Mouse (Mus musculus) adrenal gland, postnatal 25 days (tissue): ENCODE measurements at regions not wholly inside any gene's neighbourhood (a gene's known extent, or its start where the extent isn't known, plus 50 kb on each side); places are given as distances from the start of the nearest gene placed in this dataset.
"Not testable (repeated sequence)": the region's sequence is repeated elsewhere in the genome, so short reads cannot be mapped to it uniquely, and the experiment has no call there.

Experiments used
- DNase-seq: peaks from one replicate; pipeline ENCODE4 v3.0.0; 2021; ENCODE audit warnings: mixed read lengths

GRCm38 (mm10) chr5:52010426-52010825 lies 179.9 kb downstream of the Dhx15 start:
- DNase-seq: no peak

DNA sequence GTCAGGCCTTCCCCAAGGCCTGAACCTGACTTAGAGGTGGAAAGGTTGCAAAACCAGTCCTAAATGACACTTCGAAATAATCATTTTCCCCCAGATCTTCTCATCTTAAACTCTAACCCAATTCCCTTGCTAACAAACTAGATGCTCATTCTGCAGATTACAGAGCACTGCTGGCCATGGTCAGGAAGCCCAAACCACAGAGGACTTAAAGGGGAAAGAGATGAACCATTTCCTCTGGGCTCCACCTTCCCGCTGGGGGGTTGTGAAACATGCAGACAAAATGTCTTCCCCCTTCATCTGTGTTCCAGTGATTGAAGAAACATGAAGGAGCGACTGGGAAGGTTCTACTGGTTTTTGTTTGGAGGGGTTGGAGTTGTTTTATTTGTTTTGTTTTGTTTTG lies 181.4 kb downstream of the Dhx15 start:
- no peak for DNase-seq

GRCm38 (mm10) chr5:52006843-52007242 lies 183.5 kb downstream of the Dhx15 start:
- no peak for DNase-seq

GRCm38 (mm10) chr5:51990847-51991610 lies 199.3 kb downstream of the Dhx15 start:
- DNase-seq: no peak

GRCm38 (mm10) chr5:51989396-51989795 lies 200.9 kb downstream of the Dhx15 start:
- DNase-seq: no peak

DNA sequence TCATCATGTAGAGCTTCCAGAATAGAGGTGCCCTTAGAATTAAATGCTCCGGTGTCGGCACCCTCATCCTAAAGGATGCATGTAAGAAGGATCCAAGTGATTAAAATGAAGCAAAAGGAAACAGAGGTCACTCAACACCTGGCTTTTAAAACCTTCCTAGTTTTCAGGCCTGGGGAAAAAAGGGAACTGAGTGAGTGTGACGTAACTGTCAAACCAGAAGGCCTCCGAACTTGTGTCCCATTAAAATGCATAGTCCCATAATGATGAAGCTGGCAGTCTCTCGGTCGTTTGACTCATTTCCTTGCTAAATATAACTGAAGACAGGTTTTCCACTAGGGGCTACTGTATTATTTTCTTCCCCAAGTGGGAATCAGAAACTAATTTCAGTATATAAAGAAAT lies 201.4 kb downstream of the Dhx15 start:
- DNase-seq: no peak

GRCm38 (mm10) chr5:51984966-51985365 lies 205.3 kb downstream of the Dhx15 start:
- DNase-seq: no peak

DNA sequence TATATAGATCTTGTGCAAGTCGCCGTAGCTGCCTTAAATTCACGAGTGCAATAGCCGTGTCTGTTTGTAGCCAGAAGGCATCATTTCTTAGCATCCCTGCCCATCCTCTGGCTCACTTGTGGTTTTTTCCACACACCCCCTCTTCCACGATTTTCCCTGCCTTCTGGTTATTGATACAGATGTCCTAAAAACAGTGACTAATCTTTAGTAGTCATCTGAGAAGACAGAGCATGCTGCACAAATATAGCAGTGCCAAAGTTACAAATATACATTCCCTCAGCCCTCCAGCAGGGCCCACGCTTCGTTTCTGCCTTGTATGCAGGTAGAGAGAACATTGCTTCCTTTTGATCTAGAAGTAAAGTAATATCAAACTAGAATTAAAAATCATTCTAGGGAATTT lies 207.5 kb downstream of the Dhx15 start:
- no peak for DNase-seq

DNA sequence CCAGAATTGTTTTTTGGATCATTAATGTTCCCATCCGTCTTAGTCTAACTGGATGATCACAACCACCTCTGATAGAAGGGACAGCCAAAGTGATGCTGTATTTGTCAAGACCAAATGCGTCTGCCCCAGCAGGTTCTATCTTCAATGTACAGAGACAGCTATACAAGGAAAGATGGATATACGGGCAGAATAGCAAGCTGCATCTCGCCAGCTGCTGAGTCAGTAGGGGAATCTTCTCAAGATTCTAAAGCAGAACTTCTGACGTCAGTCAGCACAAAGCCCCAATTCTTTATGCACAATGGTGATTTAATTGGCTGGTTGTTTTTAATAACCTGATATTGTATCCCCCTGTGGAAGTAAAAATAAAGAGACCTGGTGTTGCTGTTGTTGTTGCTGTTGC lies 209.4 kb downstream of the Dhx15 start:
- no peak for DNase-seq

- no peak for DNase-seq
Observed at GRCm38 (mm10) chr5:51952499-51952898, 237.8 kb downstream of the Dhx15 start.

- no peak for DNase-seq
Observed at GRCm38 (mm10) chr5:51949996-51950395, 240.3 kb downstream of the Dhx15 start.

GRCm38 (mm10) chr5:51946062-51946461 lies 244.3 kb downstream of the Dhx15 start:
- no peak for DNase-seq

- not testable (repeated sequence) for DNase-seq
Observed at GRCm38 (mm10) chr5:51941925-51942291, 248.4 kb downstream of the Dhx15 start.

DNA sequence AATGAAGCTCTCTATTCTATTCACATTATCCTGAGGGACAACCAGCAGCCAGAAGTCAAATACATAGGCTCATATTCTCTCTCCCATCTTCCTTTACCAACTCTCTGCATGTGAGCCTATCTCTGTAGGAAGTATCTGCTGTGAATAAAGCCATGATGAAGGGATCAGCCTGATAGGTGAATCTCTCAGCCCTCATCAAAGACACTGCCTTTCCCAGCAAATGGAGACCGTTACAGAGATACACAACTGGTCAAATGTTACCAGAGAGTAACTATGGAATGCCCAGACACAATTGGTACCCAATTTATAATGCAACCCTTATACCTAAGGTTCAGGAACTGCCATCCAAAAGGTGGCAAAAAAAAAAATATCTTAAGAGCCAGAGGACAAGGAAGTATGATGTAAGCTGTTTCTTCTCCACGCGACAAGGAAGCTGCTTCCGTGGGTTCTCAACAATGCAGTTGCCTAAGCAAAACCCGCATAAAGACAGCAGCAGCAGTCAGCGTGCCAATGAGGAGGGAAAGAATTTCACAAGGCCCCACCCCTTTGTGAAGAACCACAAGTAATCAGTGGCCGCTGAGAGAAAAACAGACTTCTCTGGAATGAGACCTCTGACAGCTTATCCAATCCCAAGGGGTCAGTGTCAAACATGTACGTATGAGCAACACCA lies 248.9 kb downstream of the Dhx15 start:
- DNase-seq: no peak

GRCm38 (mm10) chr5:51938845-51939244 lies 251.5 kb downstream of the Dhx15 start:
- no peak for DNase-seq

GRCm38 (mm10) chr5:51937320-51937719 lies 253.0 kb downstream of the Dhx15 start:
- DNase-seq: no peak

- DNase-seq: no peak
Observed at GRCm38 (mm10) chr5:51935391-51936354, 254.6 kb downstream of the Dhx15 start.

DNA sequence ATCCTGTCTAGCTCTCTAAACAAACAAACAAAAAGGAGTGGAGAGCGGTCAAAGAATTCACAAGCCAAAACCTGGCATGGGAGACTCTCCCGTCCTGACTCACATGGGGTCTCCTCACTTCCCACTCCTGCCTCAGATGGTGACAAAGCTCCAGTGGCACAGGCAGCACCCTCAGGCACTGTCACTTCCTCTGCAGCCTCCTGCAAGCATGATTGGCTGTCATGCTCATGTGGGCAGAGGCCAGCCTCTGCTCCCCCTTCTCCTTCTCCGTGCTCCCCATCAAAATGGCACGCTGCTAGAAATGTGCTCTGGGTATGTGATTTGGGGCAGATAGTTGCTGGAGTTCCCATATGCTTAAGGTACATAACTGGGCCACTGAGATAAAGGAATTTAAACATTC lies 255.4 kb downstream of the Dhx15 start:
- no peak for DNase-seq

DNA sequence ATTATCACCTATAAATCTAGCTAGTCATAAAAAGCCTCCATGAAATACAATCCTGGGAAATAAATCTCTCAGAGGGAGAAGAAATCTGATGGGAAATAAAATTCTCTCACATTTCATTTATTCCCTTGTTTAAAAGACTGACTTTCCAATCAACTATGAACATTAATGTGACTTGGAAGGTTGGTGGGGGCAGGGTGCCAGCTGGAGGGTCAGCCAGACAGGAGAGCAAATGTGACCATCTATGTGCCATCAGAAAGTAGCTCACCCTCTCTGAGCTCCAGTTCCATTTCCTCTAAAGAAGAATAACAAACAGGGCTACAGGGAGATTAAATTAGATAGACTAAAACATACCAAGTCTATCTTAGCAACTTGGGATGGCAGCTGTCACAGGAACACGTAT lies 257.0 kb downstream of the Dhx15 start:
- DNase-seq: no peak

- DNase-seq: no peak
Observed at GRCm38 (mm10) chr5:51930416-51930815, 259.9 kb downstream of the Dhx15 start.

DNA sequence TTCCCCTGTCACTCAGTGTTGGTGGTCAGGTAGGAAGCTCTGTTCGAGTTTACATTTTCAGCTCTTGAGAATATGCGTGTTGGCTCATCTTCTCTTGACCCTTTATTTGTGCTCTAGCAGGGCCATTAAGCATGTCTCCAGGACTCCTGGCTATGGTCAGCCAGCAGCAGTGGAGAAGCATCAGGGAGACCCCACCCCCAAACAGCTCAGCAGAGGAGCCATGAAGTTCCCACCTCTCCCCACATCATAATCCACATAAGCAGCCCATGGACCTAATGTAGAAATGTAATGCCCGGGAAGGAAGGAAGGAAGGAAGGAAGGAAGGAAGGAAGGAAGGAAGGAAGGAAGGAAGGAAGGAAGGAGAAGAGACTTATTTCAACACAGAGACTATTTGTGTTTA lies 261.5 kb downstream of the Dhx15 start:
- no peak for DNase-seq

- DNase-seq: no peak
Observed at GRCm38 (mm10) chr5:51923417-51923816, 266.9 kb downstream of the Dhx15 start.

DNA sequence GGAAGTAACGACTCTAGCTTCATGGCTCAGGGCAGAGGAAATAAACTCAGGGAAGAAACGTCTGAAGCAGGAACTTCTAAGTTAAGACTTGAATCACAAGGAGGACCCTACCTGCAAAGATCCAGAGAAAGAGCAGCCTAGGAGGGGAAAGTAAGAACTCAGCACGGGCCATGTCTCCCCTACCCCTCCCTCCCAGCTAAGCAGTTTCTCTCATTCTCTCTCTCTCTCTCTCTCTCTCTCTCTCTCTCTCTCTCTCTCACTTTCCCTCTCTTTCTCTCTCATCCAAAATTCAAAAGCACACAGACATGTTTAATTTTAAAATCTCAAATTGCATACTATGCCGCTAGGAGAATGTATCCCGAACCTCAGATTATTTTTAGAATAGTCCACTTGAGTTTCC lies 267.3 kb downstream of the Dhx15 start:
- no peak for DNase-seq
